Mouse (Mus musculus): Measurements from ENCODE around the gene Slc6a15. TPM values are rescaled to one million over a fixed set of nuclear protein-coding genes. Genes with fewer than 3 reads are reported as not detected.

Slc6a15 gene
- total RNA-seq, 1 experiment, result 11.0 TPM

DNA sequence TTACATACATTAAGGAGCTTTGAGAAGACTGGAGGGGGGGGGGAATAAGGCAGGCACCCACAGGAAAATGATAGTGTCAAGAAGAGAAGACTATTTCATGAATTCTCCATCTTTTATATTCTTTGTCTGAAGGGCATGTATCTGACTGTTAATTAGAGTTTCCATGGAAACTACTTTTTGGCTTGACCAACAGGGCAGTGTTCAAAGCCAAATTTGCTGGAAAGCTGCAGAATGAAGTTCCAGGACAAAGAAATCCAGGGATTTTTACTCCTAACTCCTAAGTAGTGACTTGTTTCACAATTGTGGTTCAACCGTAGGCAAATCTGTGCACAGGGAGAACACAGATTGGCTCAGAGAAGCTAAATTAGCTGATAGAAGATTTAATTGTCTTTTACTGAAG lies 90.3 kb downstream of the Slc6a15 start:
- Histone ChIP-seq H3K9ac (ENCODE audit: insufficient read depth, low read depth, low read length, poor library complexity, severe bottlenecking) (no peak overlapping the region), H3K4me1 (ENCODE audit: control insufficient read depth in 2 of 2, insufficient read depth in 2 of 2, low read length in 2 of 2, poor library complexity in 1 of 2) (no peaks in the 10 kb centered on the region), H3K9me3 (ENCODE audit: control insufficient read depth, insufficient read depth, low read depth, low read length) (no peaks in the 10 kb centered on the region), H3K4me3 (ENCODE audit: insufficient read depth in 1 of 2, low read depth in 1 of 2, low read length in 2 of 2, poor library complexity in 1 of 2, severe bottlenecking in 1 of 2) (no peak overlapping the region), H3K36me3 (ENCODE audit: control insufficient read depth, insufficient read depth, low read length, poor library complexity, severe bottlenecking) (no peaks in the 10 kb centered on the region), H3K27ac (ENCODE audit: insufficient read depth, low read depth, low read length, poor library complexity, severe bottlenecking) (no peak overlapping the region)
- in situ Hi-C loops (cut with MboI; ENCODE audit: low sequenced_read_pairs in 2 of 2, unreplicated experiment in 2 of 2), result no loop called here
- TF ChIP-seq HCFC1 (IDR thresholded peaks at IDR 0.05; ENCODE audit: borderline replicate concordance, insufficient read depth, low read length) (no peak), ZC3H11A (IDR thresholded peaks at IDR 0.05; ENCODE audit: borderline replicate concordance, low read depth, low read length) (no peak), ZNF384 (IDR thresholded peaks at IDR 0.05; ENCODE audit: low read depth, low read length) (no peak), MAFK (IDR thresholded peaks at IDR 0.05; ENCODE audit: insufficient read depth, low read depth, low read length) (no peak), CHD2 (IDR thresholded peaks at IDR 0.05; ENCODE audit: low read depth, low read length) (no peak)
- no peak for DNase-seq (ENCODE audit: low read depth, low spot score)

Other genes with a start within 250 kb of the Slc6a15 start
- gene Lrriq1, start 131.5 kb upstream of the Slc6a15 start, total RNA-seq (2012; rRNA removed), result 0.31 and 0.53 TPM in 2 replicates